Mouse (Mus musculus): ENCODE measurements around the gene Sgsm1. TPM values are rescaled to one million over a fixed set of nuclear protein-coding genes. Genes with fewer than 3 reads are reported as not detected.

The Sgsm1 gene
- polyA plus RNA-seq, 1 experiment from 2014 or later, result 19.4 TPM

GRCm38 (mm10) chr5:113196916-113197794 lies 113.4 kb downstream of the Sgsm1 start:
- Histone ChIP-seq H3K4me3 (ENCODE audit: low read length) (no peak overlapping the region), H3K27me3 (replicated peaks; ENCODE audit: control insufficient read depth, insufficient read depth, low read length) (no peaks in the 10 kb centered on the region), H3K4me1 (ENCODE audit: control insufficient read depth, insufficient read depth, low read depth, low read length) (peaks cover 2% of the 10 kb centered on the region), H3K9me3 (ENCODE audit: control insufficient read depth, low read length) (no peaks in the 10 kb centered on the region), H3K4me2 (ENCODE audit: low read length) (no peak overlapping the region), H3K27ac (ENCODE audit: low read depth, low read length) (no peak overlapping the region), H3K9ac (ENCODE audit: low read depth, low read length) (no peak overlapping the region), H3K36me3 (ENCODE audit: control insufficient read depth, insufficient read depth, low read length) (no peaks in the 10 kb centered on the region)
- 64% methylated on average over 9 of the region's 9 CpGs for WGBS
- ATAC-seq, result no peak

GRCm38 (mm10) chr5:113195907-113196306 lies 114.7 kb downstream of the Sgsm1 start:
- H3K27ac ChIP-seq (ENCODE audit: low read depth, low read length), result no peak overlapping the region
- H3K4me3 ChIP-seq (ENCODE audit: low read length), result no peak overlapping the region
- H3K27me3 ChIP-seq (replicated peaks; ENCODE audit: control insufficient read depth, insufficient read depth, low read length), result no peaks in the 10 kb centered on the region
- peaks cover 6% of the 10 kb centered on the region for H3K4me1 ChIP-seq (ENCODE audit: control insufficient read depth, insufficient read depth, low read depth, low read length)
- no peak overlapping the region for H3K9ac ChIP-seq (ENCODE audit: low read depth, low read length)
- no peak for ATAC-seq
- WGBS, result 87% methylated on average over 6 of the region's 6 CpGs
- H3K9me3 ChIP-seq (ENCODE audit: control insufficient read depth, low read length), result no peaks in the 10 kb centered on the region
- H3K4me2 ChIP-seq (ENCODE audit: low read length), result no peak overlapping the region
- no peaks in the 10 kb centered on the region for H3K36me3 ChIP-seq (ENCODE audit: control insufficient read depth, insufficient read depth, low read length)

- 75% methylated on average over 12 of the region's 12 CpGs for WGBS
- H3K27me3 ChIP-seq (replicated peaks; ENCODE audit: control insufficient read depth, insufficient read depth, low read length), result no peaks in the 10 kb centered on the region
- ATAC-seq, result no peak
- peaks cover 6% of the 10 kb centered on the region for H3K4me1 ChIP-seq (ENCODE audit: control insufficient read depth, insufficient read depth, low read depth, low read length)
- H3K9ac ChIP-seq (ENCODE audit: low read depth, low read length), result no peak overlapping the region
- no peak overlapping the region for H3K4me3 ChIP-seq (ENCODE audit: low read length)
- H3K36me3 ChIP-seq (ENCODE audit: control insufficient read depth, insufficient read depth, low read length), result no peaks in the 10 kb centered on the region
- no peak overlapping the region for H3K4me2 ChIP-seq (ENCODE audit: low read length)
- H3K9me3 ChIP-seq (ENCODE audit: control insufficient read depth, low read length), result no peaks in the 10 kb centered on the region
- no peak overlapping the region for H3K27ac ChIP-seq (ENCODE audit: low read depth, low read length)
These were observed 115.1 kb downstream of the Sgsm1 start for GRCm38 (mm10) chr5:113195451-113195850.

- no peak overlapping the region for H3K4me3 ChIP-seq (ENCODE audit: low read length)
- H3K27me3 ChIP-seq (replicated peaks; ENCODE audit: control insufficient read depth, insufficient read depth, low read length), result no peaks in the 10 kb centered on the region
- H3K4me2 ChIP-seq (ENCODE audit: low read length), result no peak overlapping the region
- ATAC-seq, result no peak
- peaks cover 6% of the 10 kb centered on the region for H3K4me1 ChIP-seq (ENCODE audit: control insufficient read depth, insufficient read depth, low read depth, low read length)
- 92% methylated on average over 18 of the region's 18 CpGs for WGBS
- no peak overlapping the region for H3K27ac ChIP-seq (ENCODE audit: low read depth, low read length)
- no peaks in the 10 kb centered on the region for H3K36me3 ChIP-seq (ENCODE audit: control insufficient read depth, insufficient read depth, low read length)
- no peaks in the 10 kb centered on the region for H3K9me3 ChIP-seq (ENCODE audit: control insufficient read depth, low read length)
- no peak overlapping the region for H3K9ac ChIP-seq (ENCODE audit: low read depth, low read length)
These were observed 116.8 kb downstream of the Sgsm1 start for GRCm38 (mm10) chr5:113193762-113194161.

Small RNA genes within 50 kb of the gene (microRNA-seq; reads per million reads assigned to microRNA genes)
- gene Mir7229 (not detected), gene Mir7230 (not detected)

Other genes with a start within 250 kb of the Sgsm1 start
- not detected in 2 replicates for gene Crybb2, start 240.7 kb downstream of the Sgsm1 start, polyA plus RNA-seq (2015; fragmentation: Nextera tagmentation; extraction: Ambion mirVana)
- 0.86 and 1.8 TPM in 2 replicates for gene Crybb3, start 229.2 kb downstream of the Sgsm1 start, polyA plus RNA-seq (2015; fragmentation: Nextera tagmentation; extraction: Ambion mirVana)
- gene 2900026A02Rik, start 89.5 kb downstream of the Sgsm1 start, polyA plus RNA-seq (2015; fragmentation: Nextera tagmentation; extraction: Ambion mirVana), result 4.3 and 4.8 TPM in 2 replicates
- gene Tmem211, start 83.9 kb downstream of the Sgsm1 start, polyA plus RNA-seq (2015; fragmentation: Nextera tagmentation; extraction: Ambion mirVana), result not detected in 2 replicates
- gene Aym1, start 46.5 kb upstream of the Sgsm1 start, polyA plus RNA-seq (2015; fragmentation: Nextera tagmentation; extraction: Ambion mirVana), result not detected in 2 replicates
- 13.3 and 14.5 TPM in 2 replicates for gene Wscd2, start 179.5 kb upstream of the Sgsm1 start, polyA plus RNA-seq (2015; fragmentation: Nextera tagmentation; extraction: Ambion mirVana)